Mouse (Mus musculus) ES-Bruce4 (cell line): Measurements from ENCODE around the gene Apom.

Experiments used
- CTCF ChIP-seq: IDR thresholded peaks from one replicate; pipeline ENCODE4 v1.8.1; 2011; ENCODE audit warnings: low read depth, low read length
- POLR2A ChIP-seq: IDR thresholded peaks from one replicate; pipeline ENCODE4 v1.8.1; 2011; ENCODE audit warnings: low read length; ENCODE audit not compliant: insufficient read depth

GRCm38 (mm10) chr17:35141971-35142370 lies 10.1 kb upstream of the Apom start:
- TF ChIP-seq CTCF (no peak), POLR2A (no peak)
